Mouse (Mus musculus): Measurements from ENCODE around the gene Fam126a.

The Fam126a gene

GRCm38 (mm10) chr5:24040601-24041000 is 10.1 kb upstream of the Fam126a start:
- no peak for DNase-seq (ENCODE audit: extremely low spot score, low spot score)

- DNase-seq (ENCODE audit: extremely low spot score, low spot score), result no peak
These were observed 8.9 kb upstream of the Fam126a start for GRCm38 (mm10) chr5:24039423-24039822.

GRCm38 (mm10) chr5:24038819-24039218 is 8.3 kb upstream of the Fam126a start:
- no peak for DNase-seq (ENCODE audit: extremely low spot score, low spot score)

- no peak for DNase-seq (ENCODE audit: extremely low spot score, low spot score)
These were observed 7.7 kb upstream of the Fam126a start for GRCm38 (mm10) chr5:24038190-24038589.

GRCm38 (mm10) chr5:24036731-24037130 is 6.2 kb upstream of the Fam126a start:
- DNase-seq (ENCODE audit: extremely low spot score, low spot score), result no peak

- no peak for DNase-seq (ENCODE audit: extremely low spot score, low spot score)
These were observed 4.5 kb upstream of the Fam126a start for GRCm38 (mm10) chr5:24034970-24035369.

- DNase-seq (ENCODE audit: extremely low spot score, low spot score), result no peak
These were observed 3.6 kb upstream of the Fam126a start for GRCm38 (mm10) chr5:24034091-24034490.

GRCm38 (mm10) chr5:24029946-24030578 is 428 bp downstream of the Fam126a start:
- no peak for DNase-seq (ENCODE audit: extremely low spot score, low spot score)

- DNase-seq (ENCODE audit: extremely low spot score, low spot score), result peak; percentile 61
These were observed 1.1 kb downstream of the Fam126a start for GRCm38 (mm10) chr5:24029331-24029771.

GRCm38 (mm10) chr5:24024957-24025356 is 5.5 kb downstream of the Fam126a start:
- no peak for DNase-seq (ENCODE audit: extremely low spot score, low spot score)

GRCm38 (mm10) chr5:24023226-24023625 is 7.3 kb downstream of the Fam126a start:
- no peak for DNase-seq (ENCODE audit: extremely low spot score, low spot score)

- no peak for DNase-seq (ENCODE audit: extremely low spot score, low spot score)
These were observed 8.8 kb downstream of the Fam126a start for GRCm38 (mm10) chr5:24021683-24022082.

- DNase-seq (ENCODE audit: extremely low spot score, low spot score), result no peak
These were observed 10.1 kb downstream of the Fam126a start for GRCm38 (mm10) chr5:24020380-24020779.

- DNase-seq (ENCODE audit: extremely low spot score, low spot score), result no peak
These were observed 10.9 kb downstream of the Fam126a start for GRCm38 (mm10) chr5:24019341-24020185.

GRCm38 (mm10) chr5:24018621-24019261 is 11.7 kb downstream of the Fam126a start:
- no peak for DNase-seq (ENCODE audit: extremely low spot score, low spot score)

- no peak for DNase-seq (ENCODE audit: extremely low spot score, low spot score)
These were observed 13.6 kb downstream of the Fam126a start for GRCm38 (mm10) chr5:24016912-24017311.

GRCm38 (mm10) chr5:24013338-24014003 is 17.0 kb downstream of the Fam126a start:
- DNase-seq (ENCODE audit: extremely low spot score, low spot score), result no peak

- no peak for DNase-seq (ENCODE audit: extremely low spot score, low spot score)
These were observed 31.3 kb downstream of the Fam126a start for GRCm38 (mm10) chr5:23999083-23999671.

- DNase-seq (ENCODE audit: extremely low spot score, low spot score), result no peak
These were observed 34.5 kb downstream of the Fam126a start for GRCm38 (mm10) chr5:23995951-23996350.

GRCm38 (mm10) chr5:23994929-23995328 is 35.6 kb downstream of the Fam126a start:
- DNase-seq (ENCODE audit: extremely low spot score, low spot score), result no peak

GRCm38 (mm10) chr5:23994231-23994630 is 36.3 kb downstream of the Fam126a start:
- no peak for DNase-seq (ENCODE audit: extremely low spot score, low spot score)
